28 mouse cellular contexts compared by ENCODE assay signal in genomic region chr4:139368038-139368437, GRCm38 (mm10).
"Had no signal": no experiment of that assay in that cellular context is flagged by ENCODE, and none has a peak within 500 bp of the region (broad histone marks: within the 10 kb centered on the region; RNA-seq: fewer than 3 reads in every experiment).

No protein-coding gene starts in this region.

- H3K27me3 ChIP-seq: limb, embryonic 12.5 days; limb, embryonic 13.5 days; limb, embryonic 15.5 days; liver, embryonic 12.5 days; liver, embryonic 13.5 days; liver, embryonic 15.5 days; lung, embryonic 15.5 days; megakaryocyte, embryonic 14.5 days; midbrain, embryonic 12.5 days; midbrain, embryonic 13.5 days; midbrain, embryonic 15.5 days; neural tube, embryonic 12.5 days; neural tube, embryonic 13.5 days had no signal

- H3K4me3 ChIP-seq: limb, embryonic 10.5 days; limb, embryonic 12.5 days; limb, embryonic 13.5 days; limb, embryonic 15.5 days; liver, embryonic 12.5 days; liver, embryonic 13.5 days; liver, embryonic 15.5 days; lung, embryonic 15.5 days; megakaryocyte, embryonic 14.5 days; midbrain, embryonic 10.5 days; midbrain, embryonic 12.5 days; midbrain, embryonic 13.5 days; midbrain, embryonic 15.5 days; neural tube, embryonic 12.5 days; neural tube, embryonic 13.5 days had no signal

- H3K4me2 ChIP-seq: limb, embryonic 12.5 days; limb, embryonic 13.5 days; limb, embryonic 15.5 days; liver, embryonic 11.5 days; liver, embryonic 12.5 days; liver, embryonic 13.5 days; liver, embryonic 15.5 days; lung, embryonic 14.5 days; lung, embryonic 15.5 days; midbrain, embryonic 11.5 days; midbrain, embryonic 12.5 days; midbrain, embryonic 13.5 days; midbrain, embryonic 15.5 days; neural tube, embryonic 12.5 days; neural tube, embryonic 13.5 days had no signal

- DNase-seq: left cerebral cortex, postnatal 4 days; liver; liver, embryonic 13.5 days; liver, postnatal 0 days; lung, adult 18-20 months; lung, adult 2 months; lung, embryonic 14.5 days; lung, postnatal 10 days; lung, postnatal 14 days; lung, postnatal 36 days; lung, postnatal 4 days; midbrain, embryonic 14.5 days had no signal
